Mouse (Mus musculus): ENCODE results near the gene Smagp.

The Smagp gene

DNA sequence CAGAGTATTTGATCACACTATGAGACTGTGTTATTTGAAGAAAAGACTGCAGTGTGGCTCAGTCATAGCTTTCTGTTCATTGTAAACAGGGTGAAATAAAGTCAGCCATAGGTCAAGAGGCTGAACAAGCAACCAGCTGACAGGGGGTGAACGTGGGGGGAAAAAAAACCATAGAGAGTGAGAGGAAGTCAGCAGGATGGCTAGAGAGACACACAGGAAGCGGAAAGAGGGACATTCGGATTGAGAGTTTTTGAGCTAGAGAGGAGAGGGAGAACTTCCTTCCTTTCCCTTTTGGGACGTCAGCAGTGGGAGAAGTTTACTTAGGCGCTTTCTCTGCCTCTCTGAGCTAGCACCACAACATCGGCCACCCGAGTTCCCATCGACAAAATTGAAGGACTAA is 46.3 kb downstream of the Smagp start:
- DNase-seq (ENCODE audit: low read depth), result no peak

GRCm38 (mm10) chr15:100588297-100588696 is 48.4 kb downstream of the Smagp start:
- DNase-seq (ENCODE audit: low read depth), result no peak

- DNase-seq (ENCODE audit: low read depth), result no peak
These were observed 49.6 kb downstream of the Smagp start for GRCm38 (mm10) chr15:100587166-100587565.

GRCm38 (mm10) chr15:100585931-100586330 is 50.8 kb downstream of the Smagp start:
- DNase-seq (ENCODE audit: low read depth), result no peak

DNA sequence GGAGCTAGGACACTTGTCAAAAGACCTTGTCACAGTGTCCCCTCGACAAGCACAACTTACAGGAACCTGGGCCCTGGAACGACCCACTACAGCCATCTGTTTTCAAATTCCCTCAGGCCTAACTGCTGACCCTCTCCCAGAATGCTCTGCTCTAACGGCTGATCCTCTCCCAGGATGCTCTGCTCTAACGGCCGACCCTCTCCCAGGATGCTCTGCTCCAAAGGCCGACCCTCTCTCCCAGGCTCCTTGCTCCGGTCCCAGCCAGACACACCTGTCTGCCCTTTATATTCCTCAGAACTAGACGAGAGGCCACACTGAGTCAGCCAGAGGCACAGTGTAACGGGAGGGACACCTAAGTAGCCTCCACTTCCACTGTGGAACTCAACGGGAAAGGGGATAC is 56.6 kb downstream of the Smagp start:
- no peak for DNase-seq (ENCODE audit: low read depth)

DNA sequence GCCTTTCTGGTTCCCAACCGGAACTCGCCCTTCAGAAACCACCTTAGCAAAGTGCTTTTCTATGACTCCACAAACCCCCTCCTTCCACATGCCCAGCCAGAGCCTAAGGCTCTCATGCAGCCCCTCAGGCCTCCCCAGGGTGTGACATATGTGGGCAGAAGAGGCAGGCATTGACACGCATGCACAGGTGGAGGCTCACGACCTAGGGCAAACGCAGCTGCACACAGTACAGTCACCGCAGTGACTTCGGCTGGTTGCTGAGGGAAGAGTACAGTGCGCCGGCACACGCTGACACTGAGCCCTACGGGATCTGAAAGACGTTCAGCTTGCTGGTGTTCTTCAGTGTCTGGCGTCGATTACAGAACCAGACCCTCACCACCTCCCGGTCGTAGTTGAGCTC is 58.8 kb downstream of the Smagp start:
- DNase-seq (ENCODE audit: low read depth), result no peak

- DNase-seq (ENCODE audit: low read depth), result no peak
These were observed 59.9 kb downstream of the Smagp start for GRCm38 (mm10) chr15:100576810-100577209.

- DNase-seq (ENCODE audit: low read depth), result no peak
These were observed 60.3 kb downstream of the Smagp start for GRCm38 (mm10) chr15:100576392-100576791.

DNA sequence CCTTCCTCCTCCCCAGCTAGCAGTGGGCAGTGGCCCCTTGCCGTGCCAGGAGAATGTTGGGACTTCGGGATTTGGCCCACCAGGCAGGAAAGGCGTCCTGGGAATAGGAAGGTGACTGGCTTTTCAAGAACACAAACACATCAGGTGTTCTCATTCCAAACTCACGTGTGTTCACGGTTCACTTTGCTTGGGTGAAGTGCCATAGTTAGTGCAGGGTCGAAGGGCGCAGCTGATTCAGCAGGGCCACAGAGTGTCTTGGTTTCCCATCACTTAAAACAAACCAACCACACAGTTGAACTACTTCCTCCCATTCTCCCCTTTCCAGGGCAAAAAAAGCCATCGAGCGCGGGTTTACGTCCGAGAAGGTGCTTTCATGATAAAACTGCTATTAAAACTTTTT is 61.4 kb downstream of the Smagp start:
- no peak for DNase-seq (ENCODE audit: low read depth)

GRCm38 (mm10) chr15:100574378-100574777 is 62.4 kb downstream of the Smagp start:
- DNase-seq (ENCODE audit: low read depth), result no peak

GRCm38 (mm10) chr15:100573946-100574345 is 62.8 kb downstream of the Smagp start:
- DNase-seq (ENCODE audit: low read depth), result peak; percentile 43
